Mouse (Mus musculus) CH12.LX (cell line): ENCODE measurements around the gene Vmn2r124. TPM values are rescaled to one million over a fixed set of nuclear protein-coding genes. Genes with fewer than 3 reads are reported as not detected.

Experiments used
- DNase-seq: peaks from one replicate; pipeline ENCODE4 v3.0.0-alpha.2; 2013; ENCODE audit errors: extremely low read depth
- H3K27ac ChIP-seq: 2 replicates; pipeline ENCODE4 v1.5.1; 2012; ENCODE audit warnings: low read depth, mild to moderate bottlenecking, control low read depth, moderate library complexity; ENCODE audit not compliant: insufficient read depth
- H3K27me3 ChIP-seq: replicated peaks from 2 replicates; pipeline ENCODE3; 2012; ENCODE audit warnings: inconsistent platforms
- H3K36me3 ChIP-seq, 2 experiments: replicated peaks in 1 of 2; 2 replicates each; pipeline versions ENCODE3 to v1.6.1; 2012; ENCODE audit warnings: inconsistent platforms in 1 of 2, low read length in 1 of 2, mild to moderate bottlenecking in 1 of 2, mixed read lengths in 1 of 2, moderate library complexity in 1 of 2; ENCODE audit not compliant: control insufficient read depth in 1 of 2, insufficient read depth in 1 of 2
- H3K4me1 ChIP-seq, 2 experiments: 2 replicates each; pipeline ENCODE4 v1.6.1; 2012; ENCODE audit warnings: inconsistent platforms in 1 of 2, moderate library complexity in 1 of 2; ENCODE audit not compliant: insufficient read depth in 2 of 2, control insufficient read depth in 1 of 2
- H3K4me2 ChIP-seq: 2 replicates; pipeline ENCODE4 v1.6.1; 2012; ENCODE audit warnings: low read depth, mild to moderate bottlenecking, control low read depth; ENCODE audit not compliant: poor library complexity, insufficient read depth, severe bottlenecking
- H3K4me3 ChIP-seq, 3 experiments: fragments of 150-350 bp in 1 of 3; sonication (generic) in 1 of 3; replicated peaks in 1 of 3; 2 replicates each; pipeline versions ENCODE3 to v1.5.1; 2011 to 2012; ENCODE audit warnings: low read depth in 2 of 3, low read length in 2 of 3, mild to moderate bottlenecking in 2 of 3, moderate library complexity in 2 of 3, control low read depth in 1 of 3, improper control_type of control experiment in 1 of 3, inconsistent platforms in 1 of 3, mixed read lengths in 1 of 3; ENCODE audit not compliant: poor library complexity in 1 of 3
- H3K79me2 ChIP-seq: replicated peaks from 2 replicates; pipeline ENCODE4 v1.6.1; 2012; ENCODE audit warnings: mild to moderate bottlenecking, moderate library complexity; ENCODE audit not compliant: control insufficient read depth, poor library complexity, insufficient read depth, severe bottlenecking; ENCODE audit errors: extremely low read depth
- H3K9ac ChIP-seq: 2 replicates; pipeline ENCODE4 v1.6.1; 2012; ENCODE audit warnings: low read depth, mild to moderate bottlenecking, control low read depth, moderate library complexity; ENCODE audit not compliant: insufficient read depth
- H3K9me3 ChIP-seq: replicated peaks from 2 replicates; pipeline ENCODE3; 2012; ENCODE audit warnings: low read length, inconsistent platforms, mixed read lengths
- BHLHE40 ChIP-seq: IDR thresholded peaks from 2 replicates; pipeline ENCODE4 v1.6.1; 2011; ENCODE audit warnings: mild to moderate bottlenecking, low read depth, low read length, improper control_type of control experiment
- CHD1 ChIP-seq: IDR thresholded peaks from 2 replicates; pipeline ENCODE4 v1.6.1; 2012; ENCODE audit warnings: low read depth, low read length, improper control_type of control experiment, inconsistent platforms
- CHD2 ChIP-seq: IDR thresholded peaks from 2 replicates; pipeline ENCODE4 v1.6.1; 2011; ENCODE audit warnings: low read length, improper control_type of control experiment
- E2F4 ChIP-seq: IDR thresholded peaks from 2 replicates; pipeline ENCODE4 v1.6.1; 2011; ENCODE audit warnings: low read depth, low read length, improper control_type of control experiment; ENCODE audit not compliant: insufficient replicate concordance
- EP300 ChIP-seq: IDR thresholded peaks from 2 replicates; pipeline ENCODE4 v1.6.1; 2011; ENCODE audit warnings: low read length, improper control_type of control experiment
- ETS1 ChIP-seq: conservative IDR thresholded peaks from 2 replicates; pipeline ENCODE4 v1.6.1; 2012; ENCODE audit warnings: low read depth, mild to moderate bottlenecking, inconsistent platforms, low read length, improper control_type of control experiment, moderate library complexity
- HCFC1 ChIP-seq: IDR thresholded peaks from 2 replicates; pipeline ENCODE4 v1.6.1; 2012; ENCODE audit warnings: low read depth, mild to moderate bottlenecking, inconsistent platforms, low read length, improper control_type of control experiment
- JUN ChIP-seq: IDR thresholded peaks from 2 replicates; pipeline ENCODE4 v1.6.1; 2011; ENCODE audit warnings: low read depth, mild to moderate bottlenecking, low read length, improper control_type of control experiment, moderate library complexity; ENCODE audit not compliant: insufficient read depth
- KAT2A ChIP-seq: IDR thresholded peaks from 2 replicates; pipeline ENCODE4 v1.6.1; 2012; ENCODE audit warnings: low read length, improper control_type of control experiment, inconsistent platforms; ENCODE audit not compliant: insufficient replicate concordance
- MAFK ChIP-seq: IDR thresholded peaks from 2 replicates; pipeline ENCODE4 v1.6.1; 2011; ENCODE audit warnings: low read length, improper control_type of control experiment; ENCODE audit not compliant: insufficient replicate concordance
- MAZ ChIP-seq: IDR thresholded peaks from 2 replicates; pipeline ENCODE4 v1.6.1; 2012; ENCODE audit warnings: low read depth, mild to moderate bottlenecking, inconsistent platforms, low read length, improper control_type of control experiment, moderate library complexity
- MEF2A ChIP-seq: IDR thresholded peaks from 2 replicates; pipeline ENCODE4 v1.6.1; 2014; ENCODE audit warnings: low read depth, mild to moderate bottlenecking, inconsistent platforms, low read length, improper control_type of control experiment, borderline replicate concordance
- MYC ChIP-seq: IDR thresholded peaks from 2 replicates; pipeline ENCODE4 v1.6.1; 2011; ENCODE audit warnings: low read depth, mild to moderate bottlenecking, improper control_type of control experiment, low read length
- NRF1 ChIP-seq: IDR thresholded peaks from 2 replicates; pipeline ENCODE4 v1.6.1; 2014; ENCODE audit warnings: low read depth, mild to moderate bottlenecking, inconsistent platforms, low read length, improper control_type of control experiment, moderate library complexity
- PAX5 ChIP-seq: IDR thresholded peaks from 2 replicates; pipeline ENCODE4 v1.6.1; 2012; ENCODE audit warnings: low read length, inconsistent platforms, mixed read lengths
- POLR2A ChIP-seq: IDR thresholded peaks from 2 replicates; pipeline ENCODE4 v1.6.1; 2011; ENCODE audit warnings: low read depth, mild to moderate bottlenecking, improper control_type of control experiment, low read length
- POLR2AphosphoS2 ChIP-seq: IDR thresholded peaks from 2 replicates; pipeline ENCODE4 v1.6.1; 2011; ENCODE audit warnings: low read depth, low read length, improper control_type of control experiment
- RAD21 ChIP-seq: IDR thresholded peaks from 2 replicates; pipeline ENCODE4 v1.6.1; 2011; ENCODE audit warnings: low read depth, mild to moderate bottlenecking, low read length, improper control_type of control experiment, moderate library complexity
- SIN3A ChIP-seq: IDR thresholded peaks from 2 replicates; pipeline ENCODE4 v1.6.1; 2012; ENCODE audit warnings: low read length, improper control_type of control experiment, inconsistent platforms
- SMC3 ChIP-seq: IDR thresholded peaks from 2 replicates; pipeline ENCODE4 v1.6.1; 2011; ENCODE audit warnings: low read depth, low read length, improper control_type of control experiment
- TCF12 ChIP-seq: IDR thresholded peaks from 2 replicates; pipeline ENCODE4 v1.6.1; 2014; ENCODE audit warnings: low read depth, mild to moderate bottlenecking, inconsistent platforms, low read length, improper control_type of control experiment
- USF1 ChIP-seq: IDR thresholded peaks from 2 replicates; pipeline ENCODE4 v1.6.1; 2014; ENCODE audit warnings: low read depth, mild to moderate bottlenecking, inconsistent platforms, low read length, improper control_type of control experiment
- ZC3H11A ChIP-seq: IDR thresholded peaks from 2 replicates; pipeline ENCODE4 v1.6.1; 2012; ENCODE audit warnings: low read depth, mild to moderate bottlenecking, inconsistent platforms, low read length, improper control_type of control experiment
- ZKSCAN1 ChIP-seq: IDR thresholded peaks from 2 replicates; pipeline ENCODE4 v1.6.1; 2012; ENCODE audit warnings: low read depth, inconsistent platforms, low read length, improper control_type of control experiment, borderline replicate concordance
- ZMIZ1 ChIP-seq: IDR thresholded peaks from 2 replicates; pipeline ENCODE4 v1.6.1; 2012; ENCODE audit warnings: low read depth, mild to moderate bottlenecking, inconsistent platforms, low read length, improper control_type of control experiment
- ZNF384 ChIP-seq: IDR thresholded peaks from 2 replicates; pipeline ENCODE4 v1.6.1; 2012; ENCODE audit warnings: low read depth, low read length, improper control_type of control experiment, inconsistent platforms
- dilution Hi-C: fragments of 300-500 bp; cut with MboI; formaldehyde crosslinking; loops from 2 replicates; pipeline ENCODE4 v1.14.3; 2020; ENCODE audit warnings: low sequenced_read_pairs; ENCODE audit not compliant: extremely low pct_unique_long_range_greater_than_20kb, extremely low pct_ligation_motif_present
- in situ Hi-C: fragments of 300-500 bp; cut with MboI; formaldehyde crosslinking; loops from 3 replicates; pipeline ENCODE4 v1.14.3; 2019; ENCODE audit warnings: low sequenced_read_pairs, low pct_ligation_motif_present, low pct_unique_long_range_greater_than_20kb, mixed read lengths
- polyA plus RNA-seq: library from polyadenylated mRNA; unstranded; fragments of >175 nt; gene quantifications from 2 replicates; pipeline ENCODE4 v1.2.1, GENCODE M21; 2012; ENCODE audit warnings: low read depth; ENCODE audit not compliant: insufficient read length
- total RNA-seq, 2 experiments: library from RNA; depleted of rRNA; stranded (reverse); fragments of 300-350 nt in 1 of 2; fragments of >200 nt in 1 of 2; gene quantifications; 2 replicates each; pipeline ENCODE4 v1.2.3; 2012 to 2014

Gene Vmn2r124
- total RNA-seq (2012; rRNA removed) (not detected in 2 replicates), total RNA-seq (2014; rRNA removed) (not detected in 2 replicates), polyA plus RNA-seq (not detected in 2 replicates)

- in situ Hi-C loops (no loop called here), dilution Hi-C loops (no loop called here)
- Histone ChIP-seq H3K79me2 (no peaks in the 10 kb centered on the region), H3K27me3 (no peaks in the 10 kb centered on the region), H3K4me3 (no peak within 1 kb of the TSS), H3K9me3 (no peaks in the 10 kb centered on the region), H3K4me1 (no peaks in the 10 kb centered on the region), H3K4me2 (no peak within 1 kb of the TSS), H3K27ac (no peak within 1 kb of the TSS), H3K9ac (no peak within 1 kb of the TSS), H3K36me3 (no peaks in the 10 kb centered on the region)
- DNase-seq: no peak
- no peak for TF ChIP-seq ZNF384
- no peak for TF ChIP-seq TCF12
- no peak for TF ChIP-seq CHD1
- no peak for TF ChIP-seq PAX5
- no peak for TF ChIP-seq MEF2A
- TF ChIP-seq BHLHE40: no peak
- TF ChIP-seq ZKSCAN1: no peak
- TF ChIP-seq POLR2AphosphoS2: no peak
- no peak for TF ChIP-seq EP300
- TF ChIP-seq SMC3: no peak
- no peak for TF ChIP-seq CHD2
- no peak for TF ChIP-seq E2F4
- no peak for TF ChIP-seq MAZ
- no peak for TF ChIP-seq MAFK
- TF ChIP-seq RAD21: no peak
- no peak for TF ChIP-seq SIN3A
- TF ChIP-seq POLR2A: no peak
- TF ChIP-seq USF1: no peak
- TF ChIP-seq KAT2A: no peak
- TF ChIP-seq NRF1: no peak
Observed at GRCm38 (mm10) chr17:18049124-18049523, at the start of gene Vmn2r124. Gene Vmn2r124 (plus strand): TSS chr17:18049424.

- in situ Hi-C loops (no loop called here), dilution Hi-C loops (no loop called here)
- no peak overlapping the region for H3K4me2 ChIP-seq
- H3K4me3 ChIP-seq: no peak overlapping the region
- no peaks in the 10 kb centered on the region for H3K27me3 ChIP-seq
- no peaks in the 10 kb centered on the region for H3K4me1 ChIP-seq
- H3K27ac ChIP-seq: no peak overlapping the region
- DNase-seq: no peak
- no peaks in the 10 kb centered on the region for H3K36me3 ChIP-seq
- H3K9me3 ChIP-seq: no peaks in the 10 kb centered on the region
- H3K79me2 ChIP-seq: no peaks in the 10 kb centered on the region
- TF ChIP-seq ZC3H11A: no peak
- TF ChIP-seq ZMIZ1: no peak
- TF ChIP-seq JUN: no peak
- no peak for TF ChIP-seq CHD1
- TF ChIP-seq ETS1: no peak
- no peak for TF ChIP-seq MYC
- TF ChIP-seq RAD21: no peak
- TF ChIP-seq TCF12: no peak
- no peak for TF ChIP-seq HCFC1
- TF ChIP-seq POLR2AphosphoS2: no peak
- H3K9ac ChIP-seq: no peak overlapping the region
Observed at GRCm38 (mm10) chr17:18004752-18005151, 44.5 kb upstream of the Vmn2r124 start.
